Mouse (Mus musculus): ENCODE data around the gene Gnb2. TPM values are rescaled to one million over a fixed set of nuclear protein-coding genes. Genes with fewer than 3 reads are reported as not detected.
A peak's percentile ranks its signal among the peaks of the same experiment; 100 is the strongest.

The Gnb2 gene
- total RNA-seq (2014; fragmentation: Nextera tagmentation) (229 and 302 TPM in 2 replicates), total RNA-seq (2017) (255 and 347 TPM in 2 replicates), polyA plus RNA-seq (2012) (501 and 571 TPM in 2 replicates)

- Histone ChIP-seq H3K36me3 (replicated peaks) (peaks cover 32% of the 10 kb centered on the region), H3K27me3 (ENCODE audit: insufficient read depth, low read length) (peaks cover 18% of the 10 kb centered on the region; the same call in 1 of the 2 replicates), H3K4me1 (ENCODE audit: insufficient read depth, low read depth, low read length) (peaks cover 76% of the 10 kb centered on the region), H3K4me3 (ENCODE audit: low read depth, low read length) (peak within 1 kb of the TSS; percentile 77), H3K9me3 (replicated peaks) (no peaks in the 10 kb centered on the region)
- DNase-seq (ENCODE audit: low spot score) (peak; percentile 91), ATAC-seq (ENCODE audit: extremely low read depth, insufficient number of reproducible peaks, low FRiP score, poor library complexity, severe bottlenecking) (peak; percentile 83)
- TF ChIP-seq CTCF (IDR thresholded peaks at IDR 0.05; ENCODE audit: low read depth, low read length) (no peak), GATA1 (IDR thresholded peaks at IDR 0.05; ENCODE audit: borderline replicate concordance, low read length) (no peak), GATA2 (IDR thresholded peaks at IDR 0.05; ENCODE audit: borderline replicate concordance, low read depth, low read length) (no peak), TAL1 (conservative IDR thresholded peaks at IDR 0.05; ENCODE audit: low read depth, low read length) (no peak), POLR2AphosphoS5 (IDR thresholded peaks at IDR 0.05; ENCODE audit: insufficient replicate concordance, low read depth, low read length) (no peak)
Measured at GRCm38 (mm10) chr5:137533117-137533827, at the start of gene Gnb2, which contains the start of gene Epo. Gene Gnb2 (minus strand): TSS chr5:137533510. Gene Epo (minus strand): TSS chr5:137533242.

DNA sequence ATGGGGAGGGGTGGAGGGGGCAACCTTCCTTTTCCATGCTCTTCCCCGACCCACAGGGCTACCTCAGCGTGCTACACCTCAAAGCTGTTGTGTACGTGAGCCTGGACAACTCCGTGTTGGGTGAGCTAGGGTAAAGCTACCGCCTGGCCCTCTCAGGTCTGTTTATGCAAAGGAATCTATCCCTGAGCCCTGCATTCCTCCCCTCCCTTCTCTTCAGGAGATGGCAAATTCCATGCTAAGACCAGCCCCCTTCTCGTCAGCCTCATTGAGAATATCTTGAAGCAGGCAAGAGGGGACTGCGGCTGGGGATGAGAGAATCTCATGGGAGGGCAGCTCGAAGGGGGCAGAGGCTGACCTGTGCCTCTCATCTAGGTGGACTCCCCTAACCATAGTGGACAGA is 49.4 kb upstream of the Gnb2 start:
- H3K9me3 ChIP-seq (replicated peaks): peaks cover 18% of the 10 kb centered on the region
- no peak for DNase-seq (ENCODE audit: low spot score)
- peaks cover 97% of the 10 kb centered on the region for H3K36me3 ChIP-seq (replicated peaks)
- no peak overlapping the region for H3K4me3 ChIP-seq (ENCODE audit: low read depth, low read length)
- ATAC-seq (ENCODE audit: extremely low read depth, insufficient number of reproducible peaks, low FRiP score, poor library complexity, severe bottlenecking): no peak
- peaks cover 38% of the 10 kb centered on the region for H3K4me1 ChIP-seq (ENCODE audit: insufficient read depth, low read depth, low read length)
- peaks cover 2% of the 10 kb centered on the region; the same call in 1 of the 2 replicates for H3K27me3 ChIP-seq (ENCODE audit: insufficient read depth, low read length)
- TF ChIP-seq TAL1 (conservative IDR thresholded peaks at IDR 0.05; ENCODE audit: low read depth, low read length) (no peak), POLR2AphosphoS5 (IDR thresholded peaks at IDR 0.05; ENCODE audit: insufficient replicate concordance, low read depth, low read length) (no peak), CTCF (IDR thresholded peaks at IDR 0.05; ENCODE audit: low read depth, low read length) (no peak), GATA1 (IDR thresholded peaks at IDR 0.05; ENCODE audit: borderline replicate concordance, low read length) (no peak)

- no peaks in the 10 kb centered on the region for H3K27me3 ChIP-seq (ENCODE audit: insufficient read depth, low read length)
- DNase-seq (ENCODE audit: low spot score) (no peak), ATAC-seq (ENCODE audit: extremely low read depth, insufficient number of reproducible peaks, low FRiP score, poor library complexity, severe bottlenecking) (no peak)
- H3K36me3 ChIP-seq (replicated peaks): peaks cover 90% of the 10 kb centered on the region
- peaks cover 2% of the 10 kb centered on the region; the same call in 1 of the 2 replicates for H3K9me3 ChIP-seq (replicated peaks)
- peaks cover 51% of the 10 kb centered on the region for H3K4me1 ChIP-seq (ENCODE audit: insufficient read depth, low read depth, low read length)
- TF ChIP-seq GATA2 (IDR thresholded peaks at IDR 0.05; ENCODE audit: borderline replicate concordance, low read depth, low read length) (no peak), TAL1 (conservative IDR thresholded peaks at IDR 0.05; ENCODE audit: low read depth, low read length) (no peak), POLR2AphosphoS5 (IDR thresholded peaks at IDR 0.05; ENCODE audit: insufficient replicate concordance, low read depth, low read length) (no peak), GATA1 (IDR thresholded peaks at IDR 0.05; ENCODE audit: borderline replicate concordance, low read length) (no peak), CTCF (IDR thresholded peaks at IDR 0.05; ENCODE audit: low read depth, low read length) (no peak)
- H3K4me3 ChIP-seq (ENCODE audit: low read depth, low read length): no peak overlapping the region
Measured at GRCm38 (mm10) chr5:137580246-137580645, 46.9 kb upstream of the Gnb2 start.

DNA sequence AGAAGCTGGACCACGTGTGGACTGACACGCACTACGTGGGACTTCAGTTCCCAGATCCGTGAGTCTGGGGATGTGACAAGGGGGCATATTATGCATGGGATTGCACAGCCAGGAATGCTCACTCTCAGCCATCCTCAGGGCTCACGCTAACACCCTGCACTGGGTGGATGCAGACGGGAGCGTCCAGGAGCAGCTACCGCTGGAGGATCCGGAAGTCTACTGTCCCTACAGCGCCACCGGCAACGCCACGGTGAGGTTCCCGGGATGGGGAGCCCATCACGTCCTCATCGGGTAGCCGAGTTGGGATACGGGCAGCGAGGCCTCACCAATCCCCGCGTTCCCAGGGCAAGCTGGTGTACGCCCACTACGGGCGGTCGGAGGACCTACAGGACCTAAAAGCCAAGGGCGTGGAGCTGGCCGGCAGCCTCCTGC is 41.2 kb upstream of the Gnb2 start:
- H3K9me3 ChIP-seq (replicated peaks): no peaks in the 10 kb centered on the region
- TF ChIP-seq POLR2AphosphoS5 (IDR thresholded peaks at IDR 0.05; ENCODE audit: insufficient replicate concordance, low read depth, low read length): no peak
- DNase-seq (ENCODE audit: low spot score) (no peak), ATAC-seq (ENCODE audit: extremely low read depth, insufficient number of reproducible peaks, low FRiP score, poor library complexity, severe bottlenecking) (no peak)
- peak overlapping the region; percentile 62; the same call in 1 of the 2 replicates for H3K4me3 ChIP-seq (ENCODE audit: low read depth, low read length)
- H3K36me3 ChIP-seq (replicated peaks): peaks cover 69% of the 10 kb centered on the region
- peaks cover 80% of the 10 kb centered on the region for H3K4me1 ChIP-seq (ENCODE audit: insufficient read depth, low read depth, low read length)
- H3K27me3 ChIP-seq (ENCODE audit: insufficient read depth, low read length): no peaks in the 10 kb centered on the region

GRCm38 (mm10) chr5:137570691-137571586 is 37.6 kb upstream of the Gnb2 start:
- DNase-seq (ENCODE audit: low spot score) (peak; percentile 86), ATAC-seq (ENCODE audit: extremely low read depth, insufficient number of reproducible peaks, low FRiP score, poor library complexity, severe bottlenecking) (peak; percentile 86)
- peaks cover 71% of the 10 kb centered on the region for H3K4me1 ChIP-seq (ENCODE audit: insufficient read depth, low read depth, low read length)
- peaks cover 37% of the 10 kb centered on the region for H3K36me3 ChIP-seq (replicated peaks)
- H3K4me3 ChIP-seq (ENCODE audit: low read depth, low read length): peak overlapping the region; percentile 82
- peaks cover 5% of the 10 kb centered on the region for H3K9me3 ChIP-seq (replicated peaks)
- H3K27me3 ChIP-seq (ENCODE audit: insufficient read depth, low read length): no peaks in the 10 kb centered on the region
- TF ChIP-seq TAL1 (conservative IDR thresholded peaks at IDR 0.05; ENCODE audit: low read depth, low read length) (peak; percentile 87), GATA2 (IDR thresholded peaks at IDR 0.05; ENCODE audit: borderline replicate concordance, low read depth, low read length) (no peak), POLR2AphosphoS5 (IDR thresholded peaks at IDR 0.05; ENCODE audit: insufficient replicate concordance, low read depth, low read length) (no peak), CTCF (IDR thresholded peaks at IDR 0.05; ENCODE audit: low read depth, low read length) (no peak)

GRCm38 (mm10) chr5:137570181-137570580 is 36.9 kb upstream of the Gnb2 start:
- H3K4me3 ChIP-seq (ENCODE audit: low read depth, low read length): peak overlapping the region; percentile 82
- H3K4me1 ChIP-seq (ENCODE audit: insufficient read depth, low read depth, low read length): peaks cover 68% of the 10 kb centered on the region
- no peak for ATAC-seq (ENCODE audit: extremely low read depth, insufficient number of reproducible peaks, low FRiP score, poor library complexity, severe bottlenecking)
- peaks cover 5% of the 10 kb centered on the region for H3K9me3 ChIP-seq (replicated peaks)
- H3K27me3 ChIP-seq (ENCODE audit: insufficient read depth, low read length): 0 out of 2 replicates have a peak, but pooled peaks cover 3% of the 10 kb centered on the region
- H3K36me3 ChIP-seq (replicated peaks): peaks cover 33% of the 10 kb centered on the region
- TF ChIP-seq TAL1 (conservative IDR thresholded peaks at IDR 0.05; ENCODE audit: low read depth, low read length) (no peak), GATA2 (IDR thresholded peaks at IDR 0.05; ENCODE audit: borderline replicate concordance, low read depth, low read length) (no peak), POLR2AphosphoS5 (IDR thresholded peaks at IDR 0.05; ENCODE audit: insufficient replicate concordance, low read depth, low read length) (no peak), GATA1 (IDR thresholded peaks at IDR 0.05; ENCODE audit: borderline replicate concordance, low read length) (no peak), CTCF (IDR thresholded peaks at IDR 0.05; ENCODE audit: low read depth, low read length) (no peak)
- peak; percentile 38 for DNase-seq (ENCODE audit: low spot score)

All from G1E (cell line).